Mouse (Mus musculus) olfactory bulb, adult 2 months (tissue): ENCODE results near the gene Rhag.

ENCODE experiments used
- CTCF ChIP-seq: fragments of 200-500 bp; IDR thresholded peaks from 2 replicates; pipeline ENCODE4 v1.5.1; 2012; ENCODE audit warnings: low read depth, mild to moderate bottlenecking, low read length, moderate library complexity; ENCODE audit not compliant: insufficient read depth
- POLR2A ChIP-seq: fragments of 200-500 bp; IDR thresholded peaks from 2 replicates; pipeline ENCODE4 v1.6.1; 2012; ENCODE audit warnings: mild to moderate bottlenecking, low read depth, low read length, moderate library complexity; ENCODE audit not compliant: insufficient read depth

DNA sequence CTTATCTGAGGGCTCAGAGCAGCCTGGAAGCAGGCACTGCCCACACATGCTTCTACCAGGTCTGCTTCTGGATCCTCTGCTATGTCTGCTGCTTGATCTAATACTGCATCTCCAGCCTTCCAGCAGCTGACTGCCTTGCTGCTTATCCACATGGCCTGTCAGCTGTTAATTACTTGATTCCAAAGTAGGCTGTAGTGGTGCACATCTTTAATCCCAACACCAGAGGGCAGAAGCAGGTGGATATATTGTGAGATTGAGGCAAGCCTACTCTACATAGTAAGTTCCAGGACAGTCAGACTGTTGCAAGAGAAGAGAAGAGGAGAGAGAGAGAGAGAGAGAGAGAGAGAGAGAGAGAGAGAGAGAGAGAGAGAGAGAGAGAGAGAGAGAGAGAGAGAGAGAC, 26.4 kb downstream of the Rhag start:
- TF ChIP-seq CTCF (no peak), POLR2A (no peak)
